In the genomic region with DNA sequence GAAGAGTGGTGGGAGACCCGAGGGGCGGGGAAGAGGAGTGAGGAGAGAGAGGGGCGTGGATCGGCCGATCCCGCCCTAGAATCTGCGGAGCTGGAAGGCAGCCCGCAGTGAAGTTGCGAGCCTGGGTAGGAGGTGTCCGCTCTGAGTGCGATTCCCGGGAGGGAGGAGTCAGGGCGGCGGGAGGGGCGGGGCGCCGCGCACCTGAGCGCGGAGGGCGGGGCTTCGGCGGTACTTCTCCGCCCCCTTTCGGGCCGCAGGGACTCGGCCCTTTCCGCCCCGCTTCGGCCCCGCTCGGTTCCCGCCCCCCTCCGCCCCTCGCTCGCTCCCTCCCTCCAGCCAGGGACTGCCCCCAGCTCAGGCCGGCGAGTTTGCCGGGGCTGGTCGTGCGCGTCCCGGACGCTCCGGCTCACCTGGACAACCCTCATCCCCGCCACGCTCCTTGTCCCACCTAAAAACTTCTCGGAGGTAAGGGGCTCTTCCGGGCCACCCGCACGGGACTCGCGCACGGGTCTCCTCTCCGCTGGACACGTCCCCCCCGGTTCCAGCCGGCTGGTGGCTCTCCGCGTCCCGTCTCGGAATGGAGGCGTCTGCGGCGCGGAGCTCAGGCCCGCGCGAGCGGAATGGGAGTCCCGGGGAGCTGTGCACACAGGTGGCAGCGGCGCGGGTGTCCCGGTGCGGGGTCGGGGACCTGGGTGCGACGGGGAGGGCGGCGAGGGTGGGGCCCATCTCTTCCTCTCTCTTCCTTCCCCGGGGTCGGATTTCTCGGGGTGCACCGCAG, we compare ENCODE assay signal across 8 mouse cellular contexts. TPM values are rescaled to one million over a fixed set of nuclear protein-coding genes. Genes with fewer than 3 reads are reported as not detected.
DNase-seq lines count a peak whose midpoint lies in the region; ATAC-seq and TF ChIP-seq lines count a peak whose summit lies in the region.

Gene Pawr, plus strand, starts transcription at position 338 of the 778 bp plus-strand sequence.

- peak within 1 kb of the TSS; percentile 70 for H3K4me3 ChIP-seq in layer of hippocampus, adult 2 months
- H3K4me3 ChIP-seq in liver, adult 2 months (ENCODE audit: insufficient read depth, low read depth, low read length): peak within 1 kb of the TSS; percentile 95
- peak within 1 kb of the TSS; percentile 51 for H3K4me3 ChIP-seq in midbrain, postnatal 0 days (ENCODE audit: low read depth, low read length)

- WGBS in liver, adult 2 months: under 1% methylated on average over 78 of the region's 85 CpGs
- WGBS in midbrain, postnatal 0 days: under 1% methylated on average over 61 of the region's 85 CpGs

- no peak for TF ChIP-seq CTCF in layer of hippocampus, adult 2 months (conservative IDR thresholded peaks at IDR 0.05)
- no peak for TF ChIP-seq CTCF in liver, adult 2 months (IDR thresholded peaks at IDR 0.05; ENCODE audit: low read depth, low read length)
- no peak for TF ChIP-seq CTCF in midbrain, postnatal 0 days (IDR thresholded peaks at IDR 0.05)

- peak; percentile 87 for TF ChIP-seq POLR2A in liver, adult 2 months (IDR thresholded peaks at IDR 0.05; ENCODE audit: extremely low read depth, insufficient read depth, low read length)

- peak; percentile 74 for ATAC-seq in inflammation-experienced regulatory T-cells, adult 6 months
- ATAC-seq in midbrain, postnatal 0 days (ENCODE audit: low FRiP score): peak; percentile 86

- peaks cover 2% of the 10 kb centered on the region; the same call in 1 of the 2 replicates for H3K4me1 ChIP-seq in liver, adult 2 months (ENCODE audit: control insufficient read depth, insufficient read depth, low read length)
- no peaks in the 10 kb centered on the region; the same call in 1 of the 2 replicates for H3K4me1 ChIP-seq in midbrain, postnatal 0 days (ENCODE audit: insufficient read depth, low read length)

- H3K27ac ChIP-seq in layer of hippocampus, adult 2 months: no peak within 1 kb of the TSS; the same call in 1 of the 2 replicates
- H3K27ac ChIP-seq in liver, adult 2 months (replicated peaks; ENCODE audit: insufficient read depth, low read depth, low read length): peak within 1 kb of the TSS; percentile 80
- H3K27ac ChIP-seq in midbrain, postnatal 0 days (ENCODE audit: low read depth, low read length): no peak within 1 kb of the TSS

- H3K79me2 ChIP-seq in liver, adult 2 months (ENCODE audit: control insufficient read depth, insufficient read depth, low read length): peaks cover 9% of the 10 kb centered on the region; the same call in 1 of the 2 replicates

- H3K27me3 ChIP-seq in liver, adult 2 months (ENCODE audit: control insufficient read depth, insufficient read depth, low read length): no peaks in the 10 kb centered on the region
- H3K27me3 ChIP-seq in midbrain, postnatal 0 days (ENCODE audit: insufficient read depth, low read length): no peaks in the 10 kb centered on the region
- H3K27me3 ChIP-seq in splenic B cell, adult 2 months (ENCODE audit: control insufficient read depth, insufficient read depth, low read length, poor library complexity, severe bottlenecking): no peaks in the 10 kb centered on the region; the same call in none of the 2 replicates

- DNase-seq in layer of hippocampus, adult 2 months (ENCODE audit: low spot score in 2 of 2): peak in 1 of 2 experiments; percentile 20
- no peak for DNase-seq in layer of hippocampus, adult 9-10 months (ENCODE audit: low spot score)
- peak; percentile 64 to 85 for DNase-seq in cerebellum, postnatal 25 days
- DNase-seq in gastrocnemius, postnatal 36 days: peak; percentile 12 to 19
- DNase-seq in liver, adult 2 months (ENCODE audit: extremely low read depth, low read depth, low spot score): peak; percentile 69
- peak; percentile 60 for DNase-seq in midbrain, postnatal 0 days (ENCODE audit: low spot score)
- peak; percentile 48 for DNase-seq in splenic B cell, adult 2 months (ENCODE audit: low read depth, low spot score)

- H3K9ac ChIP-seq in liver, adult 2 months (ENCODE audit: low read depth, low read length): peak within 1 kb of the TSS; percentile 92
- H3K9ac ChIP-seq in midbrain, postnatal 0 days (replicated peaks; ENCODE audit: low read length, poor library complexity, severe bottlenecking): peak within 1 kb of the TSS; percentile 42

- no peaks in the 10 kb centered on the region for H3K9me3 ChIP-seq in midbrain, postnatal 0 days (ENCODE audit: low read length)

- intact Hi-C loops in gastrocnemius, postnatal 36 days (cut with DNase I): no loop called here

- no peaks in the 10 kb centered on the region; the same call in 1 of the 2 replicates for H3K36me3 ChIP-seq in liver, adult 2 months (ENCODE audit: control insufficient read depth, insufficient read depth, low read length)
- no peaks in the 10 kb centered on the region for H3K36me3 ChIP-seq in midbrain, postnatal 0 days (ENCODE audit: insufficient read depth, low read length)
- H3K36me3 ChIP-seq in splenic B cell, adult 2 months (ENCODE audit: control insufficient read depth, insufficient read depth, low read length, poor library complexity, severe bottlenecking): no peaks in the 10 kb centered on the region

- peak within 1 kb of the TSS; percentile 100 for H3K4me2 ChIP-seq in midbrain, postnatal 0 days (ENCODE audit: low read depth, low read length, poor library complexity, severe bottlenecking)

RNA-seq across cellular contexts. Expression of gene Pawr, which starts in this region (rescaled TPM):
- total RNA-seq in layer of hippocampus, adult 2 months (2021): 1 to 10 TPM; 2.1 to 2.4 TPM
- under 1 TPM; 0.48 to 0.89 TPM for total RNA-seq in gastrocnemius, postnatal 36 days (2021)
- under 1 TPM in 1 of 3 experiments, not detected in 2; 0.44 TPM for polyA plus RNA-seq in inflammation-experienced regulatory T-cells, adult 6 months (2017; shearing (Covaris generic))
- total RNA-seq in liver, adult 2 months (2014; rRNA removed): 7.1 and 7.5 TPM in 2 replicates
- polyA plus RNA-seq in liver, adult 2 months (2012; rRNA removed): 5.0 and 5.3 TPM in 2 replicates
- 5.1 and 8.4 TPM in 2 replicates for total RNA-seq in midbrain, postnatal 0 days (2014; rRNA removed)
- polyA plus RNA-seq in midbrain, postnatal 0 days (2015; fragmentation: Nextera tagmentation; extraction: Ambion mirVana): 1.9 and 2.3 TPM in 2 replicates

Comparison
In these comparisons a context has a peak if more than half of its experiments do, and no peak if none do; other contexts are left out.
1. Peak in DNase-seq in gastrocnemius, postnatal 36 days; RNA of the gene not detected or under 1 TPM.
2. Peak in ATAC-seq in inflammation-experienced regulatory T-cells, adult 6 months; RNA of the gene not detected or under 1 TPM.